Comparison of ENCODE assay signal across 13 mouse cellular contexts in genomic region chr1:171974361-171974760, GRCm38 (mm10). TPM values are rescaled to one million over a fixed set of nuclear protein-coding genes. Genes with fewer than 3 reads are reported as not detected.
"Had no signal": no experiment of that assay in that cellular context is flagged by ENCODE, and none has a peak within 500 bp of the region (broad histone marks: within the 10 kb centered on the region; RNA-seq: fewer than 3 reads in every experiment).

No protein-coding gene starts in this region.

RNA-seq across cellular contexts. Expression of gene Slamf6, which starts 57.0 kb away (rescaled TPM):
- polyA plus RNA-seq: limb, embryonic 10.5 days; limb, embryonic 11.5 days; limb, embryonic 12.5 days; limb, embryonic 15.5 days; liver, embryonic 11.5 days; midbrain, embryonic 10.5 days; midbrain, embryonic 11.5 days; midbrain, embryonic 12.5 days; midbrain, embryonic 13.5 days; midbrain, embryonic 14.5 days; midbrain, embryonic 15.5 days; midbrain, embryonic 16.5 days; myocyte had no signal
